Mouse (Mus musculus): ENCODE measurements around the gene Astn1. TPM values are rescaled to one million over a fixed set of nuclear protein-coding genes. Genes with fewer than 3 reads are reported as not detected.

Gene Astn1
- polyA plus RNA-seq, 1 experiment from 2014 or later = 32.0 TPM

GRCm38 (mm10) chr1:158652799-158653198, 290.7 kb downstream of the Astn1 start:
- peaks cover 5% of the 10 kb centered on the region; the same call in 1 of the 2 replicates for H3K4me1 ChIP-seq (replicated peaks)

GRCm38 (mm10) chr1:158653808-158654520, 291.9 kb downstream of the Astn1 start:
- no peaks in the 10 kb centered on the region for H3K9me3 ChIP-seq

More at GRCm38 (mm10) chr1:158652799-158653198, 290.7 kb downstream of the Astn1 start:
- Histone ChIP-seq H3K4me3 (no peak overlapping the region), H3K4me2 (no peak overlapping the region), H3K27ac (no peak overlapping the region), H3K36me3 (peaks cover 11% of the 10 kb centered on the region), H3K9me3 (no peaks in the 10 kb centered on the region), H3K27me3 (no peaks in the 10 kb centered on the region), H3K9ac (no peak overlapping the region)
- ATAC-seq (ENCODE audit: low FRiP score) = no peak
- 80% methylated on average over 2 of the region's 2 CpGs for WGBS

GRCm38 (mm10) chr1:158654571-158655205, 292.6 kb downstream of the Astn1 start:
- no peaks in the 10 kb centered on the region for H3K27me3 ChIP-seq
- WGBS = 49% methylated on average over 3 of the region's 3 CpGs
- H3K4me2 ChIP-seq = no peak overlapping the region
- no peak overlapping the region for H3K9ac ChIP-seq
- H3K36me3 ChIP-seq = peaks cover 29% of the 10 kb centered on the region
- no peak overlapping the region for H3K4me3 ChIP-seq
- no peaks in the 10 kb centered on the region for H3K9me3 ChIP-seq
- ATAC-seq (ENCODE audit: low FRiP score) = peak; percentile 88
- no peak overlapping the region for H3K27ac ChIP-seq
- H3K4me1 ChIP-seq (replicated peaks) = peaks cover 5% of the 10 kb centered on the region; the same call in 1 of the 2 replicates

More at GRCm38 (mm10) chr1:158653808-158654520, 291.9 kb downstream of the Astn1 start:
- Histone ChIP-seq H3K4me2 (no peak overlapping the region), H3K27ac (no peak overlapping the region), H3K4me3 (no peak overlapping the region), H3K9ac (no peak overlapping the region), H3K27me3 (no peaks in the 10 kb centered on the region), H3K36me3 (peaks cover 23% of the 10 kb centered on the region), H3K4me1 (replicated peaks) (peaks cover 5% of the 10 kb centered on the region; the same call in 1 of the 2 replicates)
- WGBS = 27% methylated on average over 4 of the region's 4 CpGs
- peak; percentile 71 for ATAC-seq (ENCODE audit: low FRiP score)

- Histone ChIP-seq H3K9me3 (no peaks in the 10 kb centered on the region), H3K27me3 (no peaks in the 10 kb centered on the region), H3K9ac (no peak overlapping the region), H3K4me3 (no peak overlapping the region), H3K36me3 (peaks cover 34% of the 10 kb centered on the region), H3K27ac (no peak overlapping the region), H3K4me1 (replicated peaks) (peaks cover 5% of the 10 kb centered on the region; the same call in 1 of the 2 replicates), H3K4me2 (no peak overlapping the region)
- no peak for ATAC-seq (ENCODE audit: low FRiP score)
- 92% methylated on average over 6 of the region's 6 CpGs for WGBS
Measured at GRCm38 (mm10) chr1:158656986-158657385, 294.9 kb downstream of the Astn1 start.

GRCm38 (mm10) chr1:158666001-158666400, 303.9 kb downstream of the Astn1 start:
- no peak overlapping the region for H3K4me2 ChIP-seq
- no peak overlapping the region for H3K4me3 ChIP-seq
- H3K27me3 ChIP-seq = no peaks in the 10 kb centered on the region
- no peaks in the 10 kb centered on the region for H3K4me1 ChIP-seq (replicated peaks)
- H3K9me3 ChIP-seq = no peaks in the 10 kb centered on the region
- WGBS = 88% methylated on average over 3 of the region's 3 CpGs
- H3K27ac ChIP-seq = no peak overlapping the region
- no peak overlapping the region for H3K9ac ChIP-seq
- H3K36me3 ChIP-seq = peaks cover 62% of the 10 kb centered on the region
- no peak for ATAC-seq (ENCODE audit: low FRiP score)

- H3K27ac ChIP-seq = no peak overlapping the region
- peaks cover 67% of the 10 kb centered on the region for H3K36me3 ChIP-seq
- H3K4me3 ChIP-seq = no peak overlapping the region
- 46% methylated on average over 3 of the region's 3 CpGs for WGBS
- ATAC-seq (ENCODE audit: low FRiP score) = peak; percentile 61; the same call in 1 of the 2 replicates
- no peaks in the 10 kb centered on the region for H3K27me3 ChIP-seq
- H3K4me2 ChIP-seq = no peak overlapping the region
- H3K9me3 ChIP-seq = no peaks in the 10 kb centered on the region
- no peaks in the 10 kb centered on the region for H3K4me1 ChIP-seq (replicated peaks)
- no peak overlapping the region for H3K9ac ChIP-seq
Measured at GRCm38 (mm10) chr1:158669971-158670592, 308.0 kb downstream of the Astn1 start.

GRCm38 (mm10) chr1:158687726-158688125, 325.7 kb downstream of the Astn1 start:
- 50% methylated on average over 1 of the region's 1 CpGs for WGBS
- Histone ChIP-seq H3K9ac (no peak overlapping the region), H3K9me3 (no peaks in the 10 kb centered on the region), H3K4me1 (replicated peaks) (no peaks in the 10 kb centered on the region), H3K4me2 (no peak overlapping the region), H3K27me3 (no peaks in the 10 kb centered on the region), H3K36me3 (peaks cover 69% of the 10 kb centered on the region), H3K4me3 (no peak overlapping the region), H3K27ac (no peak overlapping the region)
- no peak for ATAC-seq (ENCODE audit: low FRiP score)

GRCm38 (mm10) chr1:158697423-158697822, 335.4 kb downstream of the Astn1 start:
- Histone ChIP-seq H3K27ac (no peak overlapping the region), H3K9ac (no peak overlapping the region), H3K27me3 (no peaks in the 10 kb centered on the region), H3K4me2 (no peak overlapping the region), H3K4me3 (no peak overlapping the region), H3K36me3 (no peaks in the 10 kb centered on the region), H3K9me3 (no peaks in the 10 kb centered on the region), H3K4me1 (replicated peaks) (no peaks in the 10 kb centered on the region)
- ATAC-seq (ENCODE audit: low FRiP score) = no peak
- WGBS = 73% methylated on average over 3 of the region's 3 CpGs

- no peak overlapping the region for H3K9ac ChIP-seq
- no peak overlapping the region for H3K27ac ChIP-seq
- no peaks in the 10 kb centered on the region for H3K9me3 ChIP-seq
- H3K4me1 ChIP-seq (replicated peaks) = no peaks in the 10 kb centered on the region
- no peaks in the 10 kb centered on the region for H3K36me3 ChIP-seq
- ATAC-seq (ENCODE audit: low FRiP score) = no peak
- H3K4me2 ChIP-seq = no peak overlapping the region
- H3K27me3 ChIP-seq = no peaks in the 10 kb centered on the region
- H3K4me3 ChIP-seq = no peak overlapping the region
- WGBS = 92% methylated on average over 10 of the region's 10 CpGs
Measured at GRCm38 (mm10) chr1:158697859-158698569, 335.9 kb downstream of the Astn1 start.

- no peaks in the 10 kb centered on the region for H3K27me3 ChIP-seq
- H3K9ac ChIP-seq = no peak overlapping the region
- no peaks in the 10 kb centered on the region for H3K4me1 ChIP-seq (replicated peaks)
- 76% methylated on average over 2 of the region's 2 CpGs for WGBS
- no peak overlapping the region for H3K4me2 ChIP-seq
- H3K27ac ChIP-seq = no peak overlapping the region
- no peak for ATAC-seq (ENCODE audit: low FRiP score)
- no peaks in the 10 kb centered on the region for H3K36me3 ChIP-seq
- no peaks in the 10 kb centered on the region for H3K9me3 ChIP-seq
- no peak overlapping the region for H3K4me3 ChIP-seq
Measured at GRCm38 (mm10) chr1:158699276-158699675, 337.2 kb downstream of the Astn1 start.

- no peak overlapping the region for H3K4me2 ChIP-seq
- H3K9me3 ChIP-seq = no peaks in the 10 kb centered on the region
- H3K27me3 ChIP-seq = no peaks in the 10 kb centered on the region
- no peak overlapping the region for H3K27ac ChIP-seq
- H3K36me3 ChIP-seq = no peaks in the 10 kb centered on the region
- no peak overlapping the region for H3K9ac ChIP-seq
- no peak for ATAC-seq (ENCODE audit: low FRiP score)
- WGBS = 80% methylated on average over 2 of the region's 2 CpGs
- H3K4me1 ChIP-seq (replicated peaks) = no peaks in the 10 kb centered on the region
- H3K4me3 ChIP-seq = no peak overlapping the region
Measured at GRCm38 (mm10) chr1:158700147-158700546, 338.1 kb downstream of the Astn1 start.

GRCm38 (mm10) chr1:158701336-158701735, 339.3 kb downstream of the Astn1 start:
- no peaks in the 10 kb centered on the region for H3K4me1 ChIP-seq (replicated peaks)
- H3K9ac ChIP-seq = no peak overlapping the region
- H3K36me3 ChIP-seq = no peaks in the 10 kb centered on the region
- H3K27me3 ChIP-seq = no peaks in the 10 kb centered on the region
- no peak overlapping the region for H3K27ac ChIP-seq
- 90% methylated on average over 1 of the region's 1 CpGs for WGBS
- H3K9me3 ChIP-seq = no peaks in the 10 kb centered on the region
- no peak overlapping the region for H3K4me3 ChIP-seq
- no peak overlapping the region for H3K4me2 ChIP-seq
- no peak for ATAC-seq (ENCODE audit: low FRiP score)
